Mouse (Mus musculus): ENCODE results near the gene Rnf208. TPM values are rescaled to one million over a fixed set of nuclear protein-coding genes. Genes with fewer than 3 reads are reported as not detected.

The Rnf208 gene
- polyA plus RNA-seq, 1 experiment: 145 TPM

GRCm38 (mm10) chr2:25238106-25238505 is 3.9 kb upstream of the Rnf208 start:
- Histone ChIP-seq H3K4me3 (ENCODE audit: low read depth, low read length) (no peak overlapping the region), H3K4me1 (ENCODE audit: control insufficient read depth, insufficient read depth, insufficient read length, low read length) (peaks cover 50% of the 10 kb centered on the region), H3K27ac (ENCODE audit: insufficient read depth, low read depth, low read length) (no peak overlapping the region; the same call in 1 of the 2 replicates), H3K36me3 (ENCODE audit: control insufficient read depth, insufficient read depth, low read length) (no peaks in the 10 kb centered on the region), H3K27me3 (ENCODE audit: control insufficient read depth, insufficient read depth, low read length) (no peaks in the 10 kb centered on the region; the same call in 1 of the 2 replicates)
- no peak for TF ChIP-seq POLR2A (IDR thresholded peaks at IDR 0.05; ENCODE audit: low read depth, low read length)
- no peak for TF ChIP-seq CTCF (IDR thresholded peaks at IDR 0.05; ENCODE audit: extremely low read depth, insufficient read length, insufficient replicate concordance, low read depth, low read length)

- TF ChIP-seq CTCF (IDR thresholded peaks at IDR 0.05; ENCODE audit: extremely low read depth, insufficient read length, insufficient replicate concordance, low read depth, low read length) (no peak), POLR2A (IDR thresholded peaks at IDR 0.05; ENCODE audit: low read depth, low read length) (no peak)
- WGBS: 81% methylated on average over 3 of the region's 3 CpGs
- no peak overlapping the region for H3K27ac ChIP-seq (ENCODE audit: insufficient read depth, low read depth, low read length)
- no peaks in the 10 kb centered on the region; the same call in 1 of the 2 replicates for H3K27me3 ChIP-seq (ENCODE audit: control insufficient read depth, insufficient read depth, low read length)
- no peak overlapping the region for H3K4me3 ChIP-seq (ENCODE audit: low read depth, low read length)
- H3K36me3 ChIP-seq (ENCODE audit: control insufficient read depth, insufficient read depth, low read length): no peaks in the 10 kb centered on the region
- peaks cover 37% of the 10 kb centered on the region for H3K4me1 ChIP-seq (ENCODE audit: control insufficient read depth, insufficient read depth, insufficient read length, low read length)
These were observed 2.3 kb upstream of the Rnf208 start for GRCm38 (mm10) chr2:25239766-25240165.

- no peak overlapping the region for H3K4me3 ChIP-seq (ENCODE audit: low read depth, low read length)
- 68% methylated on average over 8 of the region's 8 CpGs for WGBS
- no peaks in the 10 kb centered on the region; the same call in 1 of the 2 replicates for H3K36me3 ChIP-seq (ENCODE audit: control insufficient read depth, insufficient read depth, low read length)
- no peaks in the 10 kb centered on the region; the same call in 1 of the 2 replicates for H3K27me3 ChIP-seq (ENCODE audit: control insufficient read depth, insufficient read depth, low read length)
- peaks cover 33% of the 10 kb centered on the region for H3K4me1 ChIP-seq (ENCODE audit: control insufficient read depth, insufficient read depth, insufficient read length, low read length)
- no peak for TF ChIP-seq CTCF (IDR thresholded peaks at IDR 0.05; ENCODE audit: extremely low read depth, insufficient read length, insufficient replicate concordance, low read depth, low read length)
- TF ChIP-seq POLR2A (IDR thresholded peaks at IDR 0.05; ENCODE audit: low read depth, low read length): no peak
- H3K27ac ChIP-seq (ENCODE audit: insufficient read depth, low read depth, low read length): 0 out of 2 replicates have a peak overlapping the region, but pooled peaks have one; percentile 31
These were observed 1.7 kb upstream of the Rnf208 start for GRCm38 (mm10) chr2:25240310-25240709.

- no peaks in the 10 kb centered on the region; the same call in 1 of the 2 replicates for H3K27me3 ChIP-seq (ENCODE audit: control insufficient read depth, insufficient read depth, low read length)
- H3K4me3 ChIP-seq (ENCODE audit: low read depth, low read length): peak overlapping the region; percentile 70
- 2% methylated on average over 29 of the region's 29 CpGs for WGBS
- H3K4me1 ChIP-seq (ENCODE audit: control insufficient read depth, insufficient read depth, insufficient read length, low read length): peaks cover 30% of the 10 kb centered on the region
- no peaks in the 10 kb centered on the region; the same call in 1 of the 2 replicates for H3K36me3 ChIP-seq (ENCODE audit: control insufficient read depth, insufficient read depth, low read length)
- peak overlapping the region; percentile 31; the same call in 1 of the 2 replicates for H3K27ac ChIP-seq (ENCODE audit: insufficient read depth, low read depth, low read length)
- TF ChIP-seq POLR2A (IDR thresholded peaks at IDR 0.05; ENCODE audit: low read depth, low read length) (peak; percentile 35; the same call in 1 of the 2 replicates), CTCF (IDR thresholded peaks at IDR 0.05; ENCODE audit: extremely low read depth, insufficient read length, insufficient replicate concordance, low read depth, low read length) (no peak)
These were observed 1.2 kb upstream of the Rnf208 start for GRCm38 (mm10) chr2:25240723-25241437.

- no peak for TF ChIP-seq POLR2A (IDR thresholded peaks at IDR 0.05; ENCODE audit: low read depth, low read length)
- no peak for TF ChIP-seq CTCF (IDR thresholded peaks at IDR 0.05; ENCODE audit: extremely low read depth, insufficient read length, insufficient replicate concordance, low read depth, low read length)
- no peaks in the 10 kb centered on the region; the same call in 1 of the 2 replicates for H3K36me3 ChIP-seq (ENCODE audit: control insufficient read depth, insufficient read depth, low read length)
- 11% methylated on average over 6 of the region's 6 CpGs for WGBS
- peak overlapping the region; percentile 70 for H3K4me3 ChIP-seq (ENCODE audit: low read depth, low read length)
- no peaks in the 10 kb centered on the region; the same call in 1 of the 2 replicates for H3K27me3 ChIP-seq (ENCODE audit: control insufficient read depth, insufficient read depth, low read length)
- H3K4me1 ChIP-seq (ENCODE audit: control insufficient read depth, insufficient read depth, insufficient read length, low read length): peaks cover 32% of the 10 kb centered on the region
- H3K27ac ChIP-seq (ENCODE audit: insufficient read depth, low read depth, low read length): peak overlapping the region; percentile 31; the same call in 1 of the 2 replicates
These were observed 648 bp upstream of the Rnf208 start for GRCm38 (mm10) chr2:25241438-25241775.

- no peak overlapping the region for H3K27ac ChIP-seq (ENCODE audit: insufficient read depth, low read depth, low read length)
- H3K36me3 ChIP-seq (ENCODE audit: control insufficient read depth, insufficient read depth, low read length): peaks cover 5% of the 10 kb centered on the region; the same call in 1 of the 2 replicates
- peaks cover 28% of the 10 kb centered on the region for H3K4me1 ChIP-seq (ENCODE audit: control insufficient read depth, insufficient read depth, insufficient read length, low read length)
- H3K27me3 ChIP-seq (ENCODE audit: control insufficient read depth, insufficient read depth, low read length): no peaks in the 10 kb centered on the region; the same call in 1 of the 2 replicates
- H3K4me3 ChIP-seq (ENCODE audit: low read depth, low read length): no peak overlapping the region
- WGBS: 83% methylated on average over 8 of the region's 8 CpGs
- no peak for TF ChIP-seq CTCF (IDR thresholded peaks at IDR 0.05; ENCODE audit: extremely low read depth, insufficient read length, insufficient replicate concordance, low read depth, low read length)
- TF ChIP-seq POLR2A (IDR thresholded peaks at IDR 0.05; ENCODE audit: low read depth, low read length): no peak
These were observed 1.3 kb downstream of the Rnf208 start for GRCm38 (mm10) chr2:25243342-25243741.

GRCm38 (mm10) chr2:25244144-25244543 is 2.1 kb downstream of the Rnf208 start:
- no peak overlapping the region for H3K4me3 ChIP-seq (ENCODE audit: low read depth, low read length)
- peaks cover 10% of the 10 kb centered on the region for H3K36me3 ChIP-seq (ENCODE audit: control insufficient read depth, insufficient read depth, low read length)
- WGBS: 88% methylated on average over 4 of the region's 4 CpGs
- peaks cover 28% of the 10 kb centered on the region for H3K4me1 ChIP-seq (ENCODE audit: control insufficient read depth, insufficient read depth, insufficient read length, low read length)
- TF ChIP-seq POLR2A (IDR thresholded peaks at IDR 0.05; ENCODE audit: low read depth, low read length): no peak
- no peak overlapping the region for H3K27ac ChIP-seq (ENCODE audit: insufficient read depth, low read depth, low read length)
- no peaks in the 10 kb centered on the region; the same call in 1 of the 2 replicates for H3K27me3 ChIP-seq (ENCODE audit: control insufficient read depth, insufficient read depth, low read length)

Measured in small intestine, adult 2 months (tissue).